Mouse (Mus musculus): ENCODE measurements at regions not wholly inside any gene's neighbourhood (a gene's known extent, or its start where the extent isn't known, plus 50 kb on each side); places are given as distances from the start of the nearest gene placed in this dataset.
A peak's percentile ranks its signal among the peaks of the same experiment; 100 is the strongest.

DNA sequence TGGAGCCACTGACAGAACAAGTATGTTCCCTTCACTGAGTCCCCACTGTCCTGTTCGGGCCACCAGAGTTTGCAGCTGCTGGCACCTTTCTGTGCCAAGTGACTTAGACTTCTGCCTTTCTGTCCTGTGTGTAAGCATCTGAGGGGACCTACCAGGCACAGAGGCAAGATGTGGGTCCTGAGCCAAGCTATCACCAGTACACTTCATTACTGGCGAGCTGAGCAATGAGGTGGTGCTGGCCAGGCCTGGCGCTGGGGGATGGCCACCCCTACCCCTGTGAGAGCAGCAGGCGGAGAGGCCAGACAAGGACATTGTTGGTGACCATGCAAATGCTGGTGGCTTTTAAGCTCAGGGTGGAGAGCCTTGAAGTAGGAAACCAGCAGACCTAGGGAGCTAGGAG is 87.6 kb upstream of the Mrps6 start:
- DNase-seq, result no peak
- intact Hi-C loops (cut with DNase I), result no loop called here

DNA sequence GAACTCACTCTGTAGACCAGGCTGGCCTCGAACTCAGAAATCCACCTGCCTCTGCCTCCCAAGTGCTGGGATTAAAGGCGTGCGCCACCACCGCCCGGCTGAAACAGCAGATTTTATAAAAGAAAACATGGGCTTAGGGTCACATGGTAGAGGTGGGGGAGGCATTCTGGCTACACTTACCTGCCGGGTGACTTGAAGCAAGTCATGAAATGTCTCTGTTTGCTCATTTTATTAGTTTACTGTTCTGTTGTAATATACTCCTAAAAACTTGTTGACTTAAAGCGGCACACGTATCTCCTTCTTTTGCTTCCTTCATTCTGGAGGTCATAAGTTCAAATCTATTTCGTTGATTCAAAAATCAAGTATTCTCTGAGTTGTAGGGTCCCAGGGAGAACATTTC is 84.9 kb upstream of the Mrps6 start:
- intact Hi-C loops (cut with DNase I), result no loop called here

DNA sequence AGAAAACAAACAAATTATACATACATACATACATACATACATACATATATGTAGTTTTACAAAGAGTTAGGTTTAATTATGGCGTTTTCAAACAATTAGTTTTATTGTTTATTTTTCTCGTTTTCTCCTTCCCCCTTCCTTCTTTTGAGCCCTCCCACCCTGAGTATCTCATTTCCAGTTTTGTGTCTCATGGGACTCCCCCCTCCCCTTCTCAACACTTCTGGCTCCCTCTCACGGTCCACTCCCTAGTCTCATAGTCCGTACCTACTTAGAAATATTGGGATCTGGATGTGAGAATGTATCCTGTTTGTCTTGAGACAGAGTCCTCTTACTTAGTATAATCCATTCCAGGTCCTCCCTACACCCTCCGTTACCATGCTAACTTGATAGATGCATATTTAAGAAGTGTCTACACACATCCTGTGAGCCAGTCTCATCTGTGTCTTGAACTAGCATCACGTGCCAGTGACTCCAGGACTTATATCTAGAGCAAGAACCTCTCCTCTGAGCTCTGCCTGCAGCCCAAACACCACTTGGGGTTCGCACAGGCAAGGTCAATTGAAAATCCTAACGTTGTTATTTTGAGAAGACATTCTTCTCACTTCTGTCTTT is 81.8 kb upstream of the Mrps6 start:
- DNase-seq, result no peak
- intact Hi-C loops (cut with DNase I), result no loop called here

More for the DNA sequence above, 84.9 kb upstream of the Mrps6 start:
- DNase-seq, result no peak

DNA sequence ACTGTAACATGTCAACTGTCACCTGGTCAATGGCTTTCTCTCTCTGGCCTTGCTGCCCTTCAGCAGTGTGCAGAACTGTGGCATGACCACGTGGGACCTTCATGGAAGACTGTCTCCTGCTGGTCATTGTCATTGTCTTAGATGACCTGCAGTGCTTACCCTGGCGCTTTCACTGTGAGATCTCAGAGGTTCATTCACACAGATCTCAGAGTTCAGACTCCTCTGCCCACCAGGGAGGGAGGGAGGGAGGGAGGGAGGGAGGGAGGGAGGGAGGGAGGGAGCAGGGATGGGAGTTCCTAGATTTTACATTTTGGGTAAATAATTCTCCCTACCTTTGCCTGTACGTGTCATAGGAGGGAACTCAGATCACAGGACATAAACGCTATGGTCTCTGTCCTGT is 79.6 kb upstream of the Mrps6 start:
- intact Hi-C loops (cut with DNase I), result no loop called here
- DNase-seq, result no peak

DNA sequence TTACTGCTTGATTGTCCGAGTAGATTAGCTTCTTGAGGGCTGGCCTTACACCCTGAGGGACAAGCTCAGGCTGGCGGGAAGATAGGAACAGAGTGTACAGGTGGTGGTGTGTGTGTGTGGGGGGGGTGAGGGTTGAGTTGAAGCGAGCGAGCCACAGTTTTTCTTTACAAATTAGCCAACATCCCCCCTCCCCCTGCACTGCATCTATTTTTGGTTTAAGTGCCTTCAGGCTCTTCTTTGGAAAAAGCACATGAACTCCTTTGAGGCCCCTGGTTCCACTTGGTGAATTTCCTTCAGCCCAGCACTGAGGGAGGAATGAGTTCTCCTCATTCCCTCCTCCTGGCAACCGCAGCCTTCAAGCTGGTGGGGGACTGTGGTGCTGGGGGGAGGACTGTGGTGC is 79.2 kb upstream of the Mrps6 start:
- intact Hi-C loops (cut with DNase I), result no loop called here
- no peak for DNase-seq

DNA sequence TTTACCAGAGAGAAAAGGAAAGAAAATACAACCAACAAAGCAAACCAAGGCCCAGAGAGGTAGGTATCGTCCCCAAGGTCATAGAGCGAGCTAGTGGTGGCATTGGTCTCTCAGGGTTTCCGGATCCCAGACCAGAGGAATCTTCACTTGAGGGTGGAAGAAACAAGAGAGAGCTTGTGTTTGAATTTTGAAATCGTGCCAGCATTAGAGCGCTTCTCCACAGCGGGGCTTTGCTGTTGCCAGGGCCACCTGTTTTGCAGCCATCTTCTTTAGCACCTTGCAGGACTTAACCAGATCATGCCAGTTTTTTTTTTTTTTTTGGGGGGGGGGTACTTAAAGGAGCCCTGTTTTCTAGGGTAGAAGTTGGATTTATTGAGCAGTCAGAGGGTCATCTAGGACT is 77.6 kb upstream of the Mrps6 start:
- intact Hi-C loops (cut with DNase I), result no loop called here
- DNase-seq, result peak; percentile 16

DNA sequence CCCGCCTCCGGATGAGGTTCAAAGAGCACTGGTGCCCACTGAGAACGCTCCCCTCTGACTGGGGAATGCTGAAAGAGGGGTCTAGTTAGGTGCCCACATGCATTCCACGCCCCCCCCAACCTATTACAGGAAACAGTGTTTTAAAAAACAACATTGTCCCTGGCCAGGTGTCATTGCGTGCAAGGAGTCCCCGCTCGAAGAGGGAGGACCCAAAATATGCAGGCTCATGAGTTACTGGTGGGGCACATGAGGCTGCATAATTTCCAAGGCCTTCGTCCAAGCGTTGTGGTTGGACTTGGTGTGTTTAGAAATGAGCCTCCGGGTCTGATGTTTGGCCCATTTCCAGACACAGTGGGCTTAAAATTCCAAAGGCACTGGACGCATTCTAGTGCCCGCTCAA is 72.9 kb upstream of the Mrps6 start:
- intact Hi-C loops (cut with DNase I), result no loop called here
- DNase-seq, result no peak

DNA sequence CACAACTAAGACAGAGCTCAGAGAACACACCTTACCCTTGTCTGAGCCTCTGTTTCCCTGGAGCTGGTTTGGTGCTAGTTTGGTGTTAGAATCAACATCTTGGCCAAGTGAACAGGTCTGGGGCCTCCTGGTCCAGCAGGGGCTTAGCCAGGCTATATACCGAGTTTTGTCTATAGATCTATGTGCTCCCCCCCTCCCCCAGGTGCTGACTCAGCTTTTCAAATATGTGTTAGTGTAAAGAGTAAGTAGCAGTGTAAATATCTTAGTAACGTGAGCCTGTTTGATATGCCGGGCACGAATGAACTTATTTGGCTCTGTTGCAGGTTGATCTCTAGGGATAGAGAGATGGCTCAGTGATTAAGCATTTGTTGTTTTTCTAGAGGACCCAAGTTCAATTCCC is 68.7 kb upstream of the Mrps6 start:
- intact Hi-C loops (cut with DNase I), result no loop called here
- no peak for DNase-seq

DNA sequence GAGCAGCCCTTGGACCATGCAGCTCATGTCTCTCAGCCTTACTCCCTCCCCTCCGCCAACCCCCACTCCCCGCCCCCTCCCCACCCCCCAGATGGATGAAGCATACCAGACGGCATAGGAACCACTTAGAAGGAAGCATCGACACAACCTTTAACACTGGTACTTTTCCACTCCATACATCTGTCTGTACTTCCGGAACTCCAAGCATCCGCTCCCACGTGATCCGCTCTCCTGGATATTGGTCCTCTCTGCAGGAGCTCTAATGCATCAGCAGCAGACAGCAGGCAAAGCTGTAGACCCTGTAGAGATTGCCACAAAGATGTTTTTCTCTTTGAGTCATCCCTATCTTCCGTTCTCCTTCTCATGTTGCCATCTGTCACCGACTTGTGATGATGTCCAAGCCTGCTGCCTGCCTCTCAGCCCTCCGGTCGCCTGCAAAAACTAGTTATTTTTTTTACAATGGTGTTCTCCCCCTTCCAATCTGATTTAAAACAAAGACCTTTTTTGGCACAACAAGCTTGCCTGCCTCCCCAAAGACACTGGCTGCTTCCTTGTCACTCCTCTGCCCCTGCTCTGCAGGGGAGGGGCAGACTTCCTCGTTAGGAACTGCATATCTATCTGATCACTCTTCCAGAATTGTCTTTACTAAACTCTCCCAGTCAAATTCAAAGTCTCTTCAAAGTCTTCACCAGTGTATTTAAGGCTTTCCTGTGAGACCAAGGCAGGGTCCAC is 62.4 kb upstream of the Mrps6 start:
- intact Hi-C loops (cut with DNase I), result no loop called here
- DNase-seq, result peak; percentile 17

DNA sequence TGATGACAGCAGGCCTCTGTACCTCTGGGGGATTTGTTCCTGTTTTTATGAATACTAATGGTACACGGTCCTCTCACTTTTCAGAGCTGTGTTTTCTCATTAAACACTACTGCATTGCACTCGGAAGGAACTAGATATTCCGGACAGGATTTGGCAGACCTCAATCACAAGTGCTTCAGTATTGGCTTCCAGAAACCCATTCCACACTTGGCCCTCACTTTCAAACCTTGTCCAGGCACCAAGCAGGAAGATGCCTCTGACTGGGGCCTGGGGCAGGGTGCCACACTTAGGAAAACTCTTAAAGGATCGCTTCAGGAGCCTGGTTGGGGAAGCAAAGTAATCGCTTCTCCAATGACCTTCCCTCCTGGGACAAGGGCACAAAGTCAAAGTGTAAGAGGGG is 50.7 kb upstream of the Mrps6 start:
- intact Hi-C loops (cut with DNase I), result no loop called here
- DNase-seq, result no peak
